ENCODE assay signal across 6 mouse cellular contexts in the genomic region with DNA sequence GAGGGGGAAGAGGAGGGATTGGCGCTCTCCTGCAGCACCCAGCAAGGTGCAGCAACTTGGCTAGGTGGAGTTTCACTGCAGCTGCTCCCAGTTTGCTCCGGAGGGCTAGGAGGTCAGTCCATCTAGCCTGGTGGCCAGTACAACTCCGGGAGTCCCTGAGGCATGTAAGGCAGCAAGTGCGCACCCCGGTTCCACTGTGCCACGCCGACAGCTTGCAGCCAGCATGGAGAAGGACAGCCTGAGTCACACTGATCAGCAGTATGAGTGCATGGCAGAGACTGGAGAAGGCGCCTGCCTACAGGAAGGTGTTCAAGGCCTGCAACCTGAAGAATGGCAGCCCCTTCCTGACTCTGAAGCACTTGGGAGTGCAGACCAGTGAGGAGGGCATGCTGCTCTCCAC. TPM values are rescaled to one million over a fixed set of nuclear protein-coding genes. Genes with fewer than 3 reads are reported as not detected.
"Had no signal": no experiment of that assay in that cellular context is flagged by ENCODE, and none has a peak within 500 bp of the region (broad histone marks: within the 10 kb centered on the region; RNA-seq: fewer than 3 reads in every experiment).

No protein-coding gene starts in this region.

RNA-seq across cellular contexts. Expression of a gene that starts 17.4 kb away (rescaled TPM):
- total RNA-seq: layer of hippocampus, adult 2 months; layer of hippocampus, postnatal 14 days; left cerebral cortex, adult 18-20 months; left cerebral cortex, postnatal 14 days; monocyte, adult 5-6 weeks; neutrophil, adult 5-6 weeks had no signal

RNA-seq across cellular contexts. Expression of a gene that starts 27.9 kb away (rescaled TPM):
- total RNA-seq: layer of hippocampus, adult 2 months; layer of hippocampus, postnatal 14 days; left cerebral cortex, adult 18-20 months; left cerebral cortex, postnatal 14 days; monocyte, adult 5-6 weeks; neutrophil, adult 5-6 weeks had no signal

RNA-seq across cellular contexts. Expression of a gene that starts 56.0 kb away (rescaled TPM):
- total RNA-seq: monocyte, adult 5-6 weeks; neutrophil, adult 5-6 weeks had no signal
